Mouse (Mus musculus): ENCODE measurements around the gene Acads. TPM values are rescaled to one million over a fixed set of nuclear protein-coding genes. Genes with fewer than 3 reads are reported as not detected.
"Not testable (repeated sequence)": the region's sequence is repeated elsewhere in the genome, so short reads cannot be mapped to it uniquely, and the experiment has no call there.

Acads gene
- polyA plus RNA-seq, 1 experiment from 2014 or later: 27.7 TPM

- H3K9ac ChIP-seq (ENCODE audit: low read length): no peak overlapping the region
- no peak overlapping the region for H3K27ac ChIP-seq (ENCODE audit: low read depth, low read length)
- no peak overlapping the region for H3K4me2 ChIP-seq (ENCODE audit: low read depth)
- H3K36me3 ChIP-seq (ENCODE audit: control insufficient read depth, insufficient read depth, low read length): peaks cover 7% of the 10 kb centered on the region
- DNase-seq (ENCODE audit: low spot score): no peak
- 96% methylated on average over 13 of the region's 13 CpGs for WGBS
- H3K4me3 ChIP-seq (ENCODE audit: low read depth, low read length): no peak overlapping the region
- no peak for ATAC-seq (ENCODE audit: insufficient read depth, low FRiP score, low TSS enrichment)
- H3K4me1 ChIP-seq (ENCODE audit: control insufficient read depth, insufficient read depth, low read length): no peaks in the 10 kb centered on the region; the same call in 1 of the 2 replicates
- no peaks in the 10 kb centered on the region for H3K9me3 ChIP-seq (ENCODE audit: control insufficient read depth, low read length)
- H3K27me3 ChIP-seq (ENCODE audit: control insufficient read depth, insufficient read depth, low read length): no peaks in the 10 kb centered on the region
Measured at GRCm38 (mm10) chr5:115117467-115117866, 1.7 kb downstream of the Acads start.

- no peaks in the 10 kb centered on the region for H3K9me3 ChIP-seq (ENCODE audit: control insufficient read depth, low read length)
- DNase-seq (ENCODE audit: low spot score): no peak
- no peak overlapping the region for H3K4me3 ChIP-seq (ENCODE audit: low read depth, low read length)
- H3K27me3 ChIP-seq (ENCODE audit: control insufficient read depth, insufficient read depth, low read length): no peaks in the 10 kb centered on the region
- no peak for ATAC-seq (ENCODE audit: insufficient read depth, low FRiP score, low TSS enrichment)
- H3K27ac ChIP-seq (ENCODE audit: low read depth, low read length): no peak overlapping the region
- H3K36me3 ChIP-seq (ENCODE audit: control insufficient read depth, insufficient read depth, low read length): peaks cover 7% of the 10 kb centered on the region
- WGBS: 82% methylated on average over 3 of the region's 3 CpGs
- H3K4me2 ChIP-seq (ENCODE audit: low read depth): no peak overlapping the region
- H3K4me1 ChIP-seq (ENCODE audit: control insufficient read depth, insufficient read depth, low read length): no peaks in the 10 kb centered on the region; the same call in 1 of the 2 replicates
- no peak overlapping the region for H3K9ac ChIP-seq (ENCODE audit: low read length)
Measured at GRCm38 (mm10) chr5:115116426-115116825, 2.7 kb downstream of the Acads start.

GRCm38 (mm10) chr5:115114501-115114900, 4.6 kb downstream of the Acads start:
- Histone ChIP-seq H3K36me3 (ENCODE audit: control insufficient read depth, insufficient read depth, low read length) (peaks cover 7% of the 10 kb centered on the region), H3K9me3 (ENCODE audit: control insufficient read depth, low read length) (no peaks in the 10 kb centered on the region), H3K27ac (ENCODE audit: low read depth, low read length) (no peak overlapping the region), H3K9ac (ENCODE audit: low read length) (no peak overlapping the region), H3K4me1 (ENCODE audit: control insufficient read depth, insufficient read depth, low read length) (no peaks in the 10 kb centered on the region; the same call in 1 of the 2 replicates), H3K4me3 (ENCODE audit: low read depth, low read length) (no peak overlapping the region), H3K4me2 (ENCODE audit: low read depth) (no peak overlapping the region), H3K27me3 (ENCODE audit: control insufficient read depth, insufficient read depth, low read length) (no peaks in the 10 kb centered on the region)
- no peak for ATAC-seq (ENCODE audit: insufficient read depth, low FRiP score, low TSS enrichment)
- WGBS: 94% methylated on average over 8 of the region's 8 CpGs
- DNase-seq (ENCODE audit: low spot score): no peak

- Histone ChIP-seq H3K9me3 (ENCODE audit: control insufficient read depth, low read length) (no peaks in the 10 kb centered on the region), H3K27me3 (ENCODE audit: control insufficient read depth, insufficient read depth, low read length) (no peaks in the 10 kb centered on the region), H3K9ac (ENCODE audit: low read length) (no peak overlapping the region), H3K36me3 (ENCODE audit: control insufficient read depth, insufficient read depth, low read length) (peaks cover 7% of the 10 kb centered on the region), H3K4me2 (ENCODE audit: low read depth) (no peak overlapping the region), H3K4me1 (ENCODE audit: control insufficient read depth, insufficient read depth, low read length) (no peaks in the 10 kb centered on the region), H3K27ac (ENCODE audit: low read depth, low read length) (no peak overlapping the region), H3K4me3 (ENCODE audit: low read depth, low read length) (no peak overlapping the region)
- DNase-seq (ENCODE audit: low spot score) (no peak), ATAC-seq (ENCODE audit: insufficient read depth, low FRiP score, low TSS enrichment) (no peak)
- WGBS: 98% methylated on average over 12 of the region's 12 CpGs
Measured at GRCm38 (mm10) chr5:115113244-115113643, 5.9 kb downstream of the Acads start.

- DNase-seq (ENCODE audit: low spot score) (no peak), ATAC-seq (ENCODE audit: insufficient read depth, low FRiP score, low TSS enrichment) (no peak)
- Histone ChIP-seq H3K36me3 (ENCODE audit: control insufficient read depth, insufficient read depth, low read length) (no peaks in the 10 kb centered on the region; the same call in none of the 2 replicates), H3K4me1 (ENCODE audit: control insufficient read depth, insufficient read depth, low read length) (no peaks in the 10 kb centered on the region), H3K9ac (ENCODE audit: low read length) (no peak overlapping the region), H3K27ac (ENCODE audit: low read depth, low read length) (no peak overlapping the region), H3K9me3 (ENCODE audit: control insufficient read depth, low read length) (no peaks in the 10 kb centered on the region), H3K27me3 (ENCODE audit: control insufficient read depth, insufficient read depth, low read length) (no peaks in the 10 kb centered on the region), H3K4me2 (ENCODE audit: low read depth) (no peak overlapping the region), H3K4me3 (ENCODE audit: low read depth, low read length) (no peak overlapping the region)
- 94% methylated on average over 8 of the region's 8 CpGs for WGBS
Measured at GRCm38 (mm10) chr5:115111156-115111555, 8.0 kb downstream of the Acads start.

- DNase-seq (ENCODE audit: low spot score); H3K36me3 ChIP-seq (ENCODE audit: control insufficient read depth, insufficient read depth, low read length); H3K4me3 ChIP-seq (ENCODE audit: low read depth, low read length); H3K9ac ChIP-seq (ENCODE audit: low read length); H3K27me3 ChIP-seq (ENCODE audit: control insufficient read depth, insufficient read depth, low read length); ATAC-seq (ENCODE audit: insufficient read depth, low FRiP score, low TSS enrichment); H3K27ac ChIP-seq (ENCODE audit: low read depth, low read length); H3K4me1 ChIP-seq (ENCODE audit: control insufficient read depth, insufficient read depth, low read length); H3K4me2 ChIP-seq (ENCODE audit: low read depth); H3K9me3 ChIP-seq (ENCODE audit: control insufficient read depth, low read length): not testable (repeated sequence)
- 96% methylated on average over 23 of the region's 23 CpGs for WGBS
Measured at GRCm38 (mm10) chr5:115103253-115103652, 15.9 kb downstream of the Acads start.

GRCm38 (mm10) chr5:115102231-115102630, 16.9 kb downstream of the Acads start:
- no peak for ATAC-seq (ENCODE audit: insufficient read depth, low FRiP score, low TSS enrichment)
- WGBS: 84% methylated on average over 2 of the region's 2 CpGs

GRCm38 (mm10) chr5:115100473-115100872, 18.7 kb downstream of the Acads start:
- H3K9me3 ChIP-seq (ENCODE audit: control insufficient read depth, low read length): no peaks in the 10 kb centered on the region
- H3K9ac ChIP-seq (ENCODE audit: low read length): no peak overlapping the region
- H3K27me3 ChIP-seq (ENCODE audit: control insufficient read depth, insufficient read depth, low read length): no peaks in the 10 kb centered on the region
- H3K4me2 ChIP-seq (ENCODE audit: low read depth): no peak overlapping the region
- no peak overlapping the region for H3K4me3 ChIP-seq (ENCODE audit: low read depth, low read length)
- no peak overlapping the region for H3K27ac ChIP-seq (ENCODE audit: low read depth, low read length)
- no peaks in the 10 kb centered on the region for H3K4me1 ChIP-seq (ENCODE audit: control insufficient read depth, insufficient read depth, low read length)
- 88% methylated on average over 6 of the region's 6 CpGs for WGBS
- DNase-seq (ENCODE audit: low spot score) (no peak), ATAC-seq (ENCODE audit: insufficient read depth, low FRiP score, low TSS enrichment) (no peak)
- H3K36me3 ChIP-seq (ENCODE audit: control insufficient read depth, insufficient read depth, low read length): peaks cover 17% of the 10 kb centered on the region

More at GRCm38 (mm10) chr5:115102231-115102630, 16.9 kb downstream of the Acads start:
- H3K27me3 ChIP-seq (ENCODE audit: control insufficient read depth, insufficient read depth, low read length): no peaks in the 10 kb centered on the region
- H3K27ac ChIP-seq (ENCODE audit: low read depth, low read length): no peak overlapping the region
- no peaks in the 10 kb centered on the region for H3K4me1 ChIP-seq (ENCODE audit: control insufficient read depth, insufficient read depth, low read length)
- no peak overlapping the region for H3K9ac ChIP-seq (ENCODE audit: low read length)
- no peak overlapping the region for H3K4me3 ChIP-seq (ENCODE audit: low read depth, low read length)
- no peak for DNase-seq (ENCODE audit: low spot score)
- peaks cover 6% of the 10 kb centered on the region for H3K36me3 ChIP-seq (ENCODE audit: control insufficient read depth, insufficient read depth, low read length)
- H3K9me3 ChIP-seq (ENCODE audit: control insufficient read depth, low read length): no peaks in the 10 kb centered on the region
- no peak overlapping the region for H3K4me2 ChIP-seq (ENCODE audit: low read depth)

- DNase-seq (ENCODE audit: low spot score) (no peak), ATAC-seq (ENCODE audit: insufficient read depth, low FRiP score, low TSS enrichment) (no peak)
- Histone ChIP-seq H3K4me1 (ENCODE audit: control insufficient read depth, insufficient read depth, low read length) (no peaks in the 10 kb centered on the region), H3K9me3 (ENCODE audit: control insufficient read depth, low read length) (no peaks in the 10 kb centered on the region), H3K27ac (ENCODE audit: low read depth, low read length) (no peak overlapping the region), H3K4me3 (ENCODE audit: low read depth, low read length) (no peak overlapping the region), H3K9ac (ENCODE audit: low read length) (no peak overlapping the region), H3K36me3 (ENCODE audit: control insufficient read depth, insufficient read depth, low read length) (peaks cover 21% of the 10 kb centered on the region), H3K4me2 (ENCODE audit: low read depth) (no peak overlapping the region), H3K27me3 (ENCODE audit: control insufficient read depth, insufficient read depth, low read length) (no peaks in the 10 kb centered on the region)
- WGBS: 87% methylated on average over 9 of the region's 9 CpGs
Measured at GRCm38 (mm10) chr5:115099991-115100390, 19.2 kb downstream of the Acads start.

Measured in neural tube, embryonic 11.5 days (tissue).